Mouse (Mus musculus) hindlimb bud, embryonic 11.5 days (tissue): ENCODE results near the gene Crebl2.

ENCODE experiments used
- DNase-seq: peaks from one replicate; pipeline ENCODE4 v3.0.0-alpha.2; 2012; ENCODE audit warnings: low read depth, low spot score; ENCODE audit errors: extremely low spot score

Gene Crebl2

DNA sequence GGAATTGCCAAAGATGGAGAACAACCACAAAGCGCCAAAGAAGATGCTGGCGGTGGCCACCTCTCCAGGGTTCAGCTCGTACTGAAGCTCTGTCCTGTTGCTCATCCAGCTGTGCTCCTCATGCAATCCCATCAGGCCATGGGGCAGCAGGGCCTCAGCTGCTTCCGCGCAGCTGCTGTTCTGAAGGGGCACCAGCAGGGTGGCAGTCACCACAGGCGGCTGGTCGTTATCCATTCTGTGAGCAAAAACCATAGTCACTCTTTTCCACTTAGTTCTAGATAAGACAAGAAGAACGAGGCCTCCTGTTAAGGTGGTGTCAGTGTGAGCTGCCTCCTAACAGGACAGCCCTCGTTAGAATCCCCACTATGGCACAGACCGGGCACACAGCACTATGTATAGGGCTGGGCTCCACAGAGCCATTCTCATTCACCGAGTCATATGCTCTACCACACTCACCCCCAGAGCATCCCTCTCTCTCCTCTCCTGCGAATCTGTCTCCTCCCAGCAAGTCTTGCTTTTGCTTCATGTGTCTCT, 40.3 kb downstream of the Crebl2 start:
- DNase-seq = no peak

GRCm38 (mm10) chr6:134870887-134871286, 40.9 kb downstream of the Crebl2 start:
- no peak for DNase-seq

- no peak for DNase-seq
Measured at GRCm38 (mm10) chr6:134872236-134872635, 42.3 kb downstream of the Crebl2 start.

GRCm38 (mm10) chr6:134873018-134873417, 43.1 kb downstream of the Crebl2 start:
- no peak for DNase-seq

GRCm38 (mm10) chr6:134876795-134877194, 46.8 kb downstream of the Crebl2 start:
- DNase-seq = no peak

DNA sequence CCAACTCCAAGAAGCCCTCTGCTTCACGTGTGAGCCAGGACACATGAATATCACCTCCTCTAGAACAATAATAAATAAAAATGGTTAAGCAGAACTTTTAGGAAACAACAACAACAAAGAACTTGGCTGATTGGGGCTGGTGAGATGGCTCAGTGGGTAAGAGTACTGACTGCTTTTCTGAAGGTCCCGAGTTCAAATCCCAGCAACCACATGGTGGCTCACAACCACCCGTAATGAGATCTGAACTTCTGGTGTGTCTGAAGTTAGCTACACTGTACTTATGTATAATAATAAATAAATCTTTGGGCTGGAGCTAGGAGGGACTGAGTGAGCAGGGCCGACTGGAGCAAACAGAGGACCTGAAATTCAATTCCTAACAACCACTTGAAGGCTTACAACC, 47.3 kb downstream of the Crebl2 start:
- DNase-seq = no peak

DNA sequence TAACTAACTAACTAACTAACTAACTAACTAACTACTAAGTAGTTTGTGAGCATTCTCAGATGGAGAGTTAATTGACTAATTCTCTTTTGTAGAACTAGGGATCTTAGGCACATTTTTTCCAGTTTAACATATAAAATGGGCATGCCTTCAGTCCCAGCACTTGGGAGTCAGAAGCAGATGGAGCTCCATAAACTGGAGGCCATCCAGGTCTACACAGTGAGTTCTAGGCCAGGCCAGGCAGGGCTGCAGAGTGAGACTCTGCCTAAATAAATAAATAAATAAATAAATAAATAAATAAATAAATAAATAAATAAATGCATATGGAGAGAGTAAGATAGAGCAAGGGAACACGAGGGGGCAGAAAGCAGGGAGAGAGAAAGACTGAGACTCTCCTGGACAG, 47.9 kb downstream of the Crebl2 start:
- DNase-seq = no peak

GRCm38 (mm10) chr6:134879556-134879955, 49.6 kb downstream of the Crebl2 start:
- DNase-seq = no peak

GRCm38 (mm10) chr6:134880046-134880445, 50.1 kb downstream of the Crebl2 start:
- no peak for DNase-seq

DNA sequence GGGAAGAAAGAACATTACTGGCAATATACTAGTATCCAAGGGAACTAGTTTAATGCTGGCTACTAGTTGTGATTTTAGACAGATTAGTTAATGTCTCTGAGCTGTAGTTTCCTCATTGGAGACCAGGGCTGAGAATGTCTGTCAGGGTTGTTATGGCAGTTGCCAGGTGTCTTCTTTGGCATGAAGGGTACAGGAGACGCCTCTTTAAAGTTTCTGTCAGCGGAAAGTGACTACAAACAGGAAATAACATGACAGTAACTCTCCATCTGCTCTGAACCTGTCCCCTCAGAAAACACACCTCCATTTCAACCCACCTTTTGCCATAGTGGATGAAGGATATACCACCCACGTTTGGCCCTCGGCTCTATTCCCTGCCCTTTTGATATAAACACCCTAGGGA, 53.7 kb downstream of the Crebl2 start:
- no peak for DNase-seq

DNA sequence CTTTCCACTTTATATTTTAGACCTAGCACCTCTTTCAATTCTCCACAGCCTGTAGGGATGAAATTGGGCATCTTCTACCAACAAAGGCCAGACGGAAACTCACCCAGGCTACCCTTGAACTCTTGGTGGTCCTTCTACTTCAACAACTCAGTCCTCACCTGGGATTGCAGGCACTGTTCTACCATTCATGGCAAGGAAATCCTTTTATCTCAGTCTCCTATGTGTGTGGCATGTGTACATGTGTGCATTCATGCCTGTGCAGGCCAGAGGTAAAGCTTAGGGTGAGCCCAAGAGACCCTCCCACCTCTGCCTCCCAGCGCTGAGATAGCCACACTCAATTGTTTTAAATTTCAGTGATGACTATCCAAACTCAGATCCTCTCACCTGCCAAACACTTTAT, 55.6 kb downstream of the Crebl2 start:
- DNase-seq = no peak

DNA sequence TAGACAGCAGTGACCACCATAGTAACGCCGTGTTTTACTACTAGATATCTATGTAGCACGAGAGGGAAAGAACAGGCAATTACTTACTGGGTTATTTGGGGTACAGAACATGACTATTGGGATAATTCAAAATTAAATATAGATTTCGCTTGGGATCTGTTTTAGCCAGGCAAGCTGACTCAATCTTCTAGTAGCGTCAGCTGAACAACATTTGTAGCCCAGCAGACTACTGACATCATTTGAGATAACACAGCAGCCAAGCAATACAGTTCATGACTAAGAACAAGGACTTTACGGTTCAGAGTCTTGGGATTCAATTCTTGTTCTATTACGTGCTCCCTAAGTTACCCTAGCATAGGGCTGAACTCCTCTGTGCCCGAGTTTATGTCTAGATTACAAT, 56.5 kb downstream of the Crebl2 start:
- DNase-seq = no peak

DNA sequence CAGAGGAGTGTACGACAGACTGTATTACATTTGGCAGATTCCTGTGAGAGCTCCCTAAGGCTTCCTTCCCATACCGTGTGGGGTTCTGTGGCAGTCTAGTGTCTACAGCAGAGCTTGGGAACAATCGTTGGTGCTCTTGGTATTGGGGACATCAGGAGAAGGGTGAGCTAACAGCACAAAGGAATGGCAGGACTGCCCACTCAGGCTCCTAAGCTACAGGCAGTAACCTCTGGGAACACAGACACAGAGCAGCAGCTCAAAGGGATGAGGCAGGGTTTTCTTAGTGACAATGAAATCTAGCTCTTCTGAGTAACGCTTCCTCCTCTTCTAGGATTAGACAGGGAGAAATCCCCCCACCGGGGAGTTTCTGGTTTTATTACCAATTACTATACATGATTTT, 57.1 kb downstream of the Crebl2 start:
- no peak for DNase-seq

DNA sequence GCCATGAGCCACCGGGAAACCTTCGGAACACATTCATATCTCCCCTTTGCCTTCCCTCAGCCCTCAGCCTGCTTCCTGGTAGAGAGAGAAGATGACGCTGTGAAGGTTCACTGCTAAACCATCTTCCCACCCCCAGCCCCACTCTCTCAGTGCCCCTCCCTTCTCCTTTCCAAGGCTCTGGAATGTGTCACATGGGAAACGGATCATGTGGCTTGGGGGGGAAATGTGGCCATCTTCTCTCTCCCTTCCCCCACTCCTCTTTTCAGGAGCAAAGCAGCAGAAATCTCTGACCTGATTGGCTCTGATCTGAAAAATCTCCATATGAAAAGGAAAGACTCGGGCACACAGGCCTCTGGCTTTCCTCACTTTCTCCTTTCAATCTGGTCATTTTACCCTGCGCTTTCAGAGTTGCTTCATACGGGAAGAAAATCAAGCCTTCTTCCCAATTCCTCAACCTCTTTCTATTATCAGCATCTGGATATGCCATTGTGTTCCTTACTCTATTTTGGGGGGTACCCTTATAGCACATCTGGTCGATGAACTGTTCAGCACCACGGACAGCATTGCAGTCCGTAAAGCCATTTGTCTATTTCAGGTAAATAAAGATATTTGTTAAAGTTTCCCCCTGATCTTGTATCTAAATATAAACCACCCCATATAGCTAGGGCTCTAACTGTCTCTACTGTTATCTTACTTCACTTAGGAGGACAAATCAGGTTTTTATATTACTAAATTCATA, 57.9 kb downstream of the Crebl2 start:
- peak; percentile 68 for DNase-seq

DNA sequence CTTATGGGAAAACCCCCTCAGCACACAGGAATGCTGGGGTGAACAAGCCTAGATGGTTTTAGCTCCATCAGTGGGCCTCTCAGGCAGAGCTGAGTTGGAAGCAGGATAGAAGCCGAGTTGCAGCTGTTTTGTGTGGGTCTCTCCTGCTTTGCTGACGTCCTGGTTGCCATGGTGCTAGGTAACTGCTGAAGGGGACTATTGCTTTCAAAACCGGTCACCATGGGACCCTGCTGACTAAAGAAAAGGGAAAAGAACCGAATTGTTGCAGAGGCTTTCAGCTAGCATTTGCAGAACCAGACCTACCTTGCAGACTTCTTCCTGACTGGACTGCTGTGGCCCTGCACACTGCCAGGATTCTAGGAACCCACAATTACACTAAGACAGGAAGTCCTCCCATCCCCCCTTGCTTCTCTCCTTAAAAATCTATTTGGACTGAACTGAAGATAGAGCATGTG, 58.6 kb downstream of the Crebl2 start:
- no peak for DNase-seq

GRCm38 (mm10) chr6:134889763-134890162, 59.8 kb downstream of the Crebl2 start:
- DNase-seq = no peak

- DNase-seq = no peak
Measured at GRCm38 (mm10) chr6:134890436-134890835, 60.5 kb downstream of the Crebl2 start.

DNA sequence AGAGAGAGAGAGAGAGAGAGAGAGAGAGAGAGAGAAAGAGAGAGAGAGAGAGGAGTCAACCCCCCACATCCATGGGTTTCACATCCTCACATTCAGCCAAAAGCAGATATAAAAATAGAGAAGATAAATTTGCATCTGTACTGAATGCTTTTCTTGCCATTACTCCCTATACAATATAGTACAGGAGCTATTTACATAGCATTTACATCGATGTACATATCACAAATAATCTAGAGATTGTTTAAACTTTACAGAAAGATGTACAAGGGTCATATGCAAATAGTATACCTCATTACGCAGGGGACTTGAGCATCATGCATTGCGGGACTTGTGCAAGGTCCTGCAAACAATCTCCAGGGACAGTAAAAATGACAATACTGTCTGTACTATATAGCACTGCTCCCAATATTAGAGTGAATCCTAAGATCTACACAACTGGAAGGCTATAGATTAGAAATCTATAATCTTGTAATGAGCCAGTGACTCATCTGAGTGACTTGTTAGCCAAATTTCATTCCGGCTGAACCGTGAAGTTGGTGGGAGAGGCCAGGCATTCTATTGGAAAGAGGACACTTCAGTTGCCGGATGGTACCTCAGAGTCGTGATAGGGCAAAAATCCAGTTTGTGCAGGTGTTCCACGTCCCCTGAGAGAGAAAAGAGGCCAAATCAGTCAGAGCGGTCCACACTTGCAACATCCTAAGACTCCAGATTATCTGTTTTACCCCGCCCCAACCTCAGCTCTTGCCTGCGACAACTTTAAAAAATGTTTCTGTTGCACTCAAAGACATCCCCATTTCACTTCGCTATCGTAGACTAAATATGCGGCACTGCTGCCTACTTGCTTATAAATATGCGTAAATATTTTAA, 66.8 kb downstream of the Crebl2 start:
- no peak for DNase-seq

- no peak for DNase-seq
Measured at GRCm38 (mm10) chr6:134897443-134898094, 67.6 kb downstream of the Crebl2 start.

DNA sequence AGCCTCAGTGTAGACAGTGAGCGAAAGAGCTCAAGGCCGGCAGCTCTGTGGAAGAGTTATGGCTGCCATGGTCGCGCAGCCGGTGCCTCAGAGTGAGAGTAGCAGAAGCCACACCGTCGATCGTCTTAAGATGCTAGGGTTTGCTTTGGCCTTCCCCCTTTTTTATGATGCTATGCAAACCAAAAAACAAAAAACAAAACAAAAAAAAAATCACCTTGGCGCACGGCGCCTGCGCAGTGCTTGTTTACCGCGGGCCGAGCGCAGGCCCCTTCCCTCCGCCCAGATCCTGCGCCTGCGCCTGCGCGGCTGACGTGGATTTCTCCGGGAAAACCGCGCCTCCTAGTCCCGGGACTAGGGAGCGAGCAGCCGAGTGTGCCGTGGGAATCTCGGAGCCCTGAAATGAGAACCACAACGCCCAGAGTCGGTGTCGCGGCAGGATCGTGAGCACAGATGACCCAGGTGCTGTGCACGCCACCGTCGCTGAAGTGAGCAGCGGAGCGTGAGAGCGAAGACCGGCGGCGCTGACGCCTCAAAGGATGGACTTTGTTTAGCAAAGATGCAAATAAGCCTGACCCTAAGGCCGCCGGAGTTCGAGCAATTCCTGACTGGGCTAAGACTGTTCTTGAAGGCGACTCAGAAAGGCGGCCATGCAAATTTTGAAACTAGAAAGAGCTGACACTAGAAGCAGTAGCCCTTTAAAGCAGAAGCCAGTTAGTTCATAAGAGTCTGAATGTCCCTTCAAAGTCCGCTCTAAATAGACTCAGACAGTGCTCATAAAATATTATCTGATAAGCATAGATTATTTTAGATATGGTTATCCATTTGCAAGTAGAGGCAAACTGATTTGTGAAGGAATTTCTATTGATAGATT, 68.4 kb downstream of the Crebl2 start, which contains the start of gene Gpr19:
TSS of gene Gpr19 (minus strand) at position 484 of the 871 bp plus-strand sequence.
- DNase-seq = peak; percentile 86
